8 mouse cellular contexts compared by ENCODE assay signal in genomic region chr3:22115221-22115620, GRCm38 (mm10). TPM values are rescaled to one million over a fixed set of nuclear protein-coding genes. Genes with fewer than 3 reads are reported as not detected.
DNase-seq lines count a peak whose midpoint lies in the region; ATAC-seq and TF ChIP-seq lines count a peak whose summit lies in the region.

No protein-coding gene starts in this region.

- H3K27me3 ChIP-seq in lung, embryonic 14.5 days (ENCODE audit: insufficient read depth, low read length), result no peaks in the 10 kb centered on the region
- no peaks in the 10 kb centered on the region for H3K27me3 ChIP-seq in forebrain, postnatal 0 days (ENCODE audit: insufficient read depth, low read length)
- no peaks in the 10 kb centered on the region for H3K27me3 ChIP-seq in stomach, embryonic 14.5 days (ENCODE audit: control insufficient read depth, insufficient read depth, low read length)

- H3K9ac ChIP-seq in lung, embryonic 14.5 days, result no peak overlapping the region
- H3K9ac ChIP-seq in forebrain, postnatal 0 days, result no peak overlapping the region
- no peak overlapping the region for H3K9ac ChIP-seq in stomach, embryonic 14.5 days (replicated peaks; ENCODE audit: low read depth, low read length)

- DNase-seq in lung, embryonic 14.5 days, result peak; percentile 19
- DNase-seq in lung, postnatal 10 days, result no peak
- DNase-seq in forebrain, postnatal 0 days, result no peak
- DNase-seq in liver (peak; percentile 26), adipocyte (ENCODE audit: low spot score) (no peak)
- no peak for DNase-seq in ovary, adult 18-20 months (ENCODE audit: low spot score)
- DNase-seq in testis, postnatal 14 days (ENCODE audit: low spot score), result no peak

- ATAC-seq in lung, embryonic 14.5 days (ENCODE audit: insufficient read depth), result no peak; the same call in 1 of the 2 replicates
- peak; percentile 38; the same call in 1 of the 2 replicates for ATAC-seq in forebrain, postnatal 0 days
- peak; percentile 67; the same call in 1 of the 2 replicates for ATAC-seq in stomach, embryonic 14.5 days (ENCODE audit: insufficient number of reproducible peaks, insufficient read depth, low FRiP score, low read depth)

- H3K27ac ChIP-seq in lung, embryonic 14.5 days (ENCODE audit: low read depth), result no peak overlapping the region
- no peak overlapping the region for H3K27ac ChIP-seq in forebrain, postnatal 0 days (ENCODE audit: low read depth, low read length)
- H3K27ac ChIP-seq in stomach, embryonic 14.5 days (ENCODE audit: low read length), result no peak overlapping the region

- no peaks in the 10 kb centered on the region for H3K36me3 ChIP-seq in lung, embryonic 14.5 days (ENCODE audit: insufficient read depth)
- no peaks in the 10 kb centered on the region for H3K36me3 ChIP-seq in forebrain, postnatal 0 days (ENCODE audit: insufficient read depth)
- H3K36me3 ChIP-seq in stomach, embryonic 14.5 days (ENCODE audit: control insufficient read depth, insufficient read depth, low read length), result no peaks in the 10 kb centered on the region

- H3K4me3 ChIP-seq in lung, embryonic 14.5 days (ENCODE audit: low read depth, low read length), result no peak overlapping the region
- no peak overlapping the region for H3K4me3 ChIP-seq in forebrain, postnatal 0 days (ENCODE audit: low read depth, low read length)
- H3K4me3 ChIP-seq in stomach, embryonic 14.5 days (ENCODE audit: low read depth, low read length), result no peak overlapping the region

- H3K9me3 ChIP-seq in lung, embryonic 14.5 days (ENCODE audit: low read depth, low read length), result no peaks in the 10 kb centered on the region
- no peaks in the 10 kb centered on the region for H3K9me3 ChIP-seq in forebrain, postnatal 0 days (ENCODE audit: low read length)
- H3K9me3 ChIP-seq in stomach, embryonic 14.5 days (ENCODE audit: control insufficient read depth, low read depth, low read length), result 0 out of 2 replicates have a peak, but pooled peaks cover 6% of the 10 kb centered on the region

- TF ChIP-seq CTCF in lung, embryonic 14.5 days (IDR thresholded peaks at IDR 0.05; ENCODE audit: low read depth), result no peak
- no peak for TF ChIP-seq CTCF in forebrain, postnatal 0 days (IDR thresholded peaks at IDR 0.05; ENCODE audit: low read depth)

- WGBS in lung, embryonic 14.5 days, result 13% methylated on average over 2 of the region's 2 CpGs
- WGBS in forebrain, postnatal 0 days, result 39% methylated on average over 2 of the region's 2 CpGs
- WGBS in stomach, embryonic 14.5 days, result 34% methylated on average over 2 of the region's 2 CpGs

- H3K4me1 ChIP-seq in lung, embryonic 14.5 days (ENCODE audit: insufficient read depth), result no peaks in the 10 kb centered on the region
- no peaks in the 10 kb centered on the region; the same call in 1 of the 2 replicates for H3K4me1 ChIP-seq in forebrain, postnatal 0 days (ENCODE audit: insufficient read depth)
- H3K4me1 ChIP-seq in stomach, embryonic 14.5 days (ENCODE audit: control insufficient read depth, insufficient read depth, low read length), result peaks cover 8% of the 10 kb centered on the region; the same call in 1 of the 2 replicates

- H3K4me2 ChIP-seq in lung, embryonic 14.5 days, result no peak overlapping the region
- H3K4me2 ChIP-seq in forebrain, postnatal 0 days (ENCODE audit: low read depth), result no peak overlapping the region
- H3K4me2 ChIP-seq in stomach, embryonic 14.5 days (replicated peaks; ENCODE audit: low read depth, low read length), result no peak overlapping the region

RNA-seq across cellular contexts. Expression of gene Tbl1xr1, which starts 38.8 kb away (rescaled TPM):
- 33.3 and 36.5 TPM in 2 replicates for polyA plus RNA-seq in lung, embryonic 14.5 days (2014; fragmentation: Nextera tagmentation; extraction: Ambion mirVana)
- total RNA-seq in forebrain, postnatal 0 days (2014; rRNA removed), result 35.3 and 44.9 TPM in 2 replicates
- polyA plus RNA-seq in forebrain, postnatal 0 days (2015; fragmentation: Nextera tagmentation; extraction: Ambion mirVana), result 5.2 and 7.5 TPM in 2 replicates
- 40.0 and 45.7 TPM in 2 replicates for polyA plus RNA-seq in stomach, embryonic 14.5 days (2014; fragmentation: Nextera tagmentation; extraction: Ambion mirVana)

Comparison
In these comparisons a context has a peak if more than half of its experiments do, and no peak if none do; other contexts are left out.
1. DNase-seq: peak in lung, embryonic 14.5 days (single experiment) and liver (single experiment); none in lung, postnatal 10 days (single experiment), forebrain, postnatal 0 days (single experiment), ovary, adult 18-20 months (single experiment), testis, postnatal 14 days (single experiment) and adipocyte (single experiment).